Mouse (Mus musculus) heart, embryonic 14.5 days (tissue): ENCODE data around the gene Cdkn1b. TPM values are rescaled to one million over a fixed set of nuclear protein-coding genes. Genes with fewer than 3 reads are reported as not detected.

Experiments used
- ATAC-seq: fragments of 200-750 bp; cut with Nextera tagmentation; 2 replicates; pipeline ENCODE4 v1.8.0; 2017; ENCODE audit warnings: low read depth, moderate TSS enrichment; ENCODE audit not compliant: insufficient number of reproducible peaks, insufficient read depth, low FRiP score
- H3K27ac ChIP-seq, 2 experiments: fragments of 200-500 bp in 1 of 2; fragments of 300-500 bp in 1 of 2; sonication (generic) in 1 of 2; replicated peaks in 1 of 2; 2 replicates each; pipeline ENCODE4 v1.5.1; 2012 to 2014; ENCODE audit warnings: low read depth in 2 of 2, low read length in 2 of 2, control low read depth in 1 of 2, mild to moderate bottlenecking in 1 of 2, mixed read lengths in 1 of 2; ENCODE audit not compliant: control insufficient read depth in 1 of 2, insufficient read depth in 1 of 2
- H3K27me3 ChIP-seq: fragments of 300-500 bp; sonication (generic); 2 replicates; pipeline ENCODE4 v1.6.1; 2014; ENCODE audit warnings: mild to moderate bottlenecking, low read length, control low read depth; ENCODE audit not compliant: control insufficient read depth, insufficient read depth
- H3K36me3 ChIP-seq: fragments of 300-500 bp; sonication (generic); 2 replicates; pipeline ENCODE4 v1.6.1; 2014; ENCODE audit warnings: mild to moderate bottlenecking, control low read depth, low read length, mixed read lengths; ENCODE audit not compliant: control insufficient read depth, insufficient read depth
- H3K4me1 ChIP-seq, 2 experiments: fragments of 200-500 bp in 1 of 2; fragments of 300-500 bp in 1 of 2; sonication (generic) in 1 of 2; 2 replicates each; pipeline ENCODE4 v1.6.1; 2012 to 2014; ENCODE audit warnings: low read length in 2 of 2, control low read depth in 1 of 2, mixed read lengths in 1 of 2; ENCODE audit not compliant: control insufficient read depth in 2 of 2, insufficient read depth in 2 of 2
- H3K4me2 ChIP-seq: fragments of 300-500 bp; sonication (generic); 2 replicates; pipeline ENCODE4 v1.6.1; 2014; ENCODE audit warnings: mild to moderate bottlenecking, low read length
- H3K4me3 ChIP-seq, 2 experiments: fragments of 200-500 bp in 1 of 2; fragments of 300-500 bp in 1 of 2; sonication (generic) in 1 of 2; 2 replicates each; pipeline ENCODE4 v1.5.1; 2012 to 2014; ENCODE audit warnings: low read length in 2 of 2, mild to moderate bottlenecking in 2 of 2, control low read depth in 1 of 2, low read depth in 1 of 2, moderate library complexity in 1 of 2; ENCODE audit not compliant: control insufficient read depth in 1 of 2, insufficient read depth in 1 of 2
- H3K9ac ChIP-seq: fragments of 300-500 bp; sonication (generic); 2 replicates; pipeline ENCODE4 v1.6.1; 2014; ENCODE audit warnings: mild to moderate bottlenecking, low read length
- H3K9me3 ChIP-seq: fragments of 300-500 bp; sonication (generic); 2 replicates; pipeline ENCODE4 v1.6.1; 2016; ENCODE audit warnings: low read length, control low read depth; ENCODE audit not compliant: control insufficient read depth
- WGBS: fragments of 180-500 bp; shearing (Covaris S2); extraction: QIAGEN DNeasy Blood & Tissue Kit; methylation state at CpG from one replicate; pipeline ENCODE4 v1.1.7; 2014; 5-methylcytosine and 5-hydroxymethylcytosine counted together
- polyA plus RNA-seq: library from polyadenylated mRNA; unstranded; fragments of >200 nt; fragmentation: Nextera tagmentation; extraction: Ambion mirVana; gene quantifications from 2 replicates; pipeline ENCODE4 v1.2.1, GENCODE M21; 2014

Cdkn1b gene
- polyA plus RNA-seq, 1 experiment from 2014 or later, result 21.0 TPM

DNA sequence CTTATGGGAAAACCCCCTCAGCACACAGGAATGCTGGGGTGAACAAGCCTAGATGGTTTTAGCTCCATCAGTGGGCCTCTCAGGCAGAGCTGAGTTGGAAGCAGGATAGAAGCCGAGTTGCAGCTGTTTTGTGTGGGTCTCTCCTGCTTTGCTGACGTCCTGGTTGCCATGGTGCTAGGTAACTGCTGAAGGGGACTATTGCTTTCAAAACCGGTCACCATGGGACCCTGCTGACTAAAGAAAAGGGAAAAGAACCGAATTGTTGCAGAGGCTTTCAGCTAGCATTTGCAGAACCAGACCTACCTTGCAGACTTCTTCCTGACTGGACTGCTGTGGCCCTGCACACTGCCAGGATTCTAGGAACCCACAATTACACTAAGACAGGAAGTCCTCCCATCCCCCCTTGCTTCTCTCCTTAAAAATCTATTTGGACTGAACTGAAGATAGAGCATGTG, 31.6 kb upstream of the Cdkn1b start:
- H3K4me2 ChIP-seq, result no peak overlapping the region
- no peak overlapping the region for H3K9ac ChIP-seq
- no peaks in the 10 kb centered on the region for H3K27me3 ChIP-seq
- 8% methylated on average over 4 of the region's 4 CpGs for WGBS
- no peak for ATAC-seq
- no peak overlapping the region for H3K4me3 ChIP-seq
- H3K36me3 ChIP-seq, result no peaks in the 10 kb centered on the region
- no peak overlapping the region for H3K27ac ChIP-seq
- peaks cover 3 to 12% of the 10 kb centered on the region in 2 experiments; a peak in 3 of 4 replicates for H3K4me1 ChIP-seq
- no peaks in the 10 kb centered on the region for H3K9me3 ChIP-seq

DNA sequence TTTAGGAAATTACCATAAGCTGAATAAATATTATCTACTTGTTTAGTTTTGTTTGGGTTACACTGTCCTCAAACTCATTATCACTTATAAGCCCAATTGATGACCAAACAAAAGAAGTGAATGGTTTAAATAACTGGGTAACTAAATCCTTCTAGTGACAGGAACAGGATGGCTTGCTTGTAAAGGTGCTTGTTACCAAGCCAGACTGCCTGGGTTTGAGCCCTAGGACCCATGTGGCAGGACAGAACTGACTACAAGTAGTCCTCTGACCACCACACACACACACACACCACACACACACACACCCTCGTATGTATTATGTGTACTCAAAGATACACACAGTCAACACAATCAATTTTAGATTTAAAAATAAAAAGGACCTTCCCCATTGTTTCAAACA, 30.4 kb upstream of the Cdkn1b start:
- Histone ChIP-seq H3K9ac (no peak overlapping the region), H3K36me3 (no peaks in the 10 kb centered on the region), H3K4me2 (no peak overlapping the region), H3K27me3 (no peaks in the 10 kb centered on the region), H3K4me1 (peaks cover 3 to 12% of the 10 kb centered on the region in 2 experiments; a peak in 3 of 4 replicates), H3K27ac (no peak overlapping the region), H3K9me3 (no peaks in the 10 kb centered on the region), H3K4me3 (no peak overlapping the region)
- WGBS, result 68% methylated on average over 1 of the region's 1 CpGs
- ATAC-seq, result no peak

DNA sequence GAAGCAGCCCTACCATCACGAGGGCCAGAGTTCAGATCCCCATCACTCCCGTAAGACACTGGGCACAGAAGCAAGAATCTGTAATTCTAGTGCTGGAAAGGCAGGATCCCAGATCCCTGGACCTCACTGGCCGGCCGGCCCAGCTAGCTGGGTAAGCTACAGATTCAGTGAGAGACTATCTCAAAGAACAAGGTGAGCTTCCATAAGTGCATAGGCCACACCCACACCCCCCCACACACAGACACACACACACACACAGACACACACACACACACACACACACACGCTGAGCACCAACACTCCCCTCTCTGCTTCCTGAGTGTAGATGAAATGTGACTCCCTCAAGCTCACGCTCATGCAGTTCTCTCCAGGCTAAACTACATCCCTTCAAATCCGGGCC, 29.8 kb upstream of the Cdkn1b start:
- Histone ChIP-seq H3K4me1 (peaks cover 3 to 12% of the 10 kb centered on the region in 2 experiments; a peak in 3 of 4 replicates), H3K4me2 (no peak overlapping the region), H3K9me3 (no peaks in the 10 kb centered on the region), H3K36me3 (no peaks in the 10 kb centered on the region), H3K4me3 (no peak overlapping the region), H3K9ac (no peak overlapping the region), H3K27ac (no peak overlapping the region), H3K27me3 (no peaks in the 10 kb centered on the region)
- no peak for ATAC-seq
- WGBS, result 80% methylated on average over 7 of the region's 7 CpGs

DNA sequence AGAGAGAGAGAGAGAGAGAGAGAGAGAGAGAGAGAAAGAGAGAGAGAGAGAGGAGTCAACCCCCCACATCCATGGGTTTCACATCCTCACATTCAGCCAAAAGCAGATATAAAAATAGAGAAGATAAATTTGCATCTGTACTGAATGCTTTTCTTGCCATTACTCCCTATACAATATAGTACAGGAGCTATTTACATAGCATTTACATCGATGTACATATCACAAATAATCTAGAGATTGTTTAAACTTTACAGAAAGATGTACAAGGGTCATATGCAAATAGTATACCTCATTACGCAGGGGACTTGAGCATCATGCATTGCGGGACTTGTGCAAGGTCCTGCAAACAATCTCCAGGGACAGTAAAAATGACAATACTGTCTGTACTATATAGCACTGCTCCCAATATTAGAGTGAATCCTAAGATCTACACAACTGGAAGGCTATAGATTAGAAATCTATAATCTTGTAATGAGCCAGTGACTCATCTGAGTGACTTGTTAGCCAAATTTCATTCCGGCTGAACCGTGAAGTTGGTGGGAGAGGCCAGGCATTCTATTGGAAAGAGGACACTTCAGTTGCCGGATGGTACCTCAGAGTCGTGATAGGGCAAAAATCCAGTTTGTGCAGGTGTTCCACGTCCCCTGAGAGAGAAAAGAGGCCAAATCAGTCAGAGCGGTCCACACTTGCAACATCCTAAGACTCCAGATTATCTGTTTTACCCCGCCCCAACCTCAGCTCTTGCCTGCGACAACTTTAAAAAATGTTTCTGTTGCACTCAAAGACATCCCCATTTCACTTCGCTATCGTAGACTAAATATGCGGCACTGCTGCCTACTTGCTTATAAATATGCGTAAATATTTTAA, 23.4 kb upstream of the Cdkn1b start:
- Histone ChIP-seq H3K9me3 (no peaks in the 10 kb centered on the region), H3K27me3 (no peaks in the 10 kb centered on the region), H3K4me1 (peaks cover 4 to 7% of the 10 kb centered on the region in 2 experiments), H3K36me3 (no peaks in the 10 kb centered on the region), H3K9ac (peak overlapping the region; percentile 91), H3K4me2 (peak overlapping the region; percentile 87), H3K4me3 (peak overlapping the region; percentile 64 to 65), H3K27ac (no peak overlapping the region; a peak in 1 of 4 replicates)
- 52% methylated on average over 15 of the region's 15 CpGs for WGBS
- no peak for ATAC-seq

DNA sequence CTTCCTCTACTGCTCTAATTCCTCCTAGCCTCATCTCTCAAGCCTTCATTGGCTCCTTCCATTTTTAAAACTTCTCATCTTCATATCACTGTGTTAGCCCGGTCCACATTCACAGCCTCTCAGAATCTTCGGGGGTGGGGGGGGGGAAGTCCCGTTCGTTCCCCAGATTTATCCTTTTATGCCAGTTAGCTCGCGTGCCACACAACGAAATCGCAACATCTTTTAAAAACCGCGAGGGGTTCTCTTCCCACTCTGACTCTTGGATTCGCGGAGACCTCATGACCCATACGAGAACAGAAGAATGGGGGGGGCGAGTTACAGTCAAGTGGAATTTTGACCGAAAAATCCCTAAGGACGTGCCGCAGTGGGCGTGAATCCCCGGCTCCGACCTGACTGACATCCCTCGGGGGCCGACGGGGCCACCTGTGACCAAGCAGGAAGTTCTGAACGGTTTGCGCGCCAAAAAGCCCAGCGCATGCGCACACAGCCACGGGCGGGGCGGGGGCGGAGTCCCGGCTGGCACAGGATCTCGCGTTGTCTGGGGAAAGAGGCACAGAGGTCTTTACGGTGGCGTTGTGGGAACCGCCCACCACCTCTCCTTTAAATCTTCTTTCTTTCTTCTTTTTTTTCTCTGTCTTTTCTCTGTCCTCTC, 22.6 kb upstream of the Cdkn1b start:
- H3K4me1 ChIP-seq, result peaks cover 4 to 7% of the 10 kb centered on the region in 2 experiments
- H3K9me3 ChIP-seq, result no peaks in the 10 kb centered on the region
- no peaks in the 10 kb centered on the region for H3K36me3 ChIP-seq
- H3K4me2 ChIP-seq, result peak overlapping the region; percentile 87
- peak; percentile 91 for ATAC-seq
- H3K4me3 ChIP-seq, result peak overlapping the region; percentile 64 to 65
- WGBS, result under 1% methylated on average over 38 of the region's 38 CpGs
- H3K9ac ChIP-seq, result peak overlapping the region; percentile 91
- H3K27ac ChIP-seq, result peak overlapping the region; percentile 100
- H3K27me3 ChIP-seq, result no peaks in the 10 kb centered on the region

DNA sequence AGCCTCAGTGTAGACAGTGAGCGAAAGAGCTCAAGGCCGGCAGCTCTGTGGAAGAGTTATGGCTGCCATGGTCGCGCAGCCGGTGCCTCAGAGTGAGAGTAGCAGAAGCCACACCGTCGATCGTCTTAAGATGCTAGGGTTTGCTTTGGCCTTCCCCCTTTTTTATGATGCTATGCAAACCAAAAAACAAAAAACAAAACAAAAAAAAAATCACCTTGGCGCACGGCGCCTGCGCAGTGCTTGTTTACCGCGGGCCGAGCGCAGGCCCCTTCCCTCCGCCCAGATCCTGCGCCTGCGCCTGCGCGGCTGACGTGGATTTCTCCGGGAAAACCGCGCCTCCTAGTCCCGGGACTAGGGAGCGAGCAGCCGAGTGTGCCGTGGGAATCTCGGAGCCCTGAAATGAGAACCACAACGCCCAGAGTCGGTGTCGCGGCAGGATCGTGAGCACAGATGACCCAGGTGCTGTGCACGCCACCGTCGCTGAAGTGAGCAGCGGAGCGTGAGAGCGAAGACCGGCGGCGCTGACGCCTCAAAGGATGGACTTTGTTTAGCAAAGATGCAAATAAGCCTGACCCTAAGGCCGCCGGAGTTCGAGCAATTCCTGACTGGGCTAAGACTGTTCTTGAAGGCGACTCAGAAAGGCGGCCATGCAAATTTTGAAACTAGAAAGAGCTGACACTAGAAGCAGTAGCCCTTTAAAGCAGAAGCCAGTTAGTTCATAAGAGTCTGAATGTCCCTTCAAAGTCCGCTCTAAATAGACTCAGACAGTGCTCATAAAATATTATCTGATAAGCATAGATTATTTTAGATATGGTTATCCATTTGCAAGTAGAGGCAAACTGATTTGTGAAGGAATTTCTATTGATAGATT, 21.9 kb upstream of the Cdkn1b start, which contains the start of gene Gpr19:
Gene Gpr19 (minus strand): TSS at position 484 of the 871 bp plus-strand sequence.
- peak; percentile 95 for ATAC-seq
- Histone ChIP-seq H3K9ac (peak within 1 kb of the TSS; percentile 91), H3K4me1 (peaks cover 4 to 7% of the 10 kb centered on the region in 2 experiments), H3K4me3 (peak within 1 kb of the TSS; percentile 64 to 65), H3K4me2 (peak within 1 kb of the TSS; percentile 87), H3K27me3 (no peaks in the 10 kb centered on the region), H3K9me3 (no peaks in the 10 kb centered on the region), H3K27ac (peak within 1 kb of the TSS; percentile 100), H3K36me3 (no peaks in the 10 kb centered on the region)
- WGBS, result under 1% methylated on average over 51 of the region's 51 CpGs

DNA sequence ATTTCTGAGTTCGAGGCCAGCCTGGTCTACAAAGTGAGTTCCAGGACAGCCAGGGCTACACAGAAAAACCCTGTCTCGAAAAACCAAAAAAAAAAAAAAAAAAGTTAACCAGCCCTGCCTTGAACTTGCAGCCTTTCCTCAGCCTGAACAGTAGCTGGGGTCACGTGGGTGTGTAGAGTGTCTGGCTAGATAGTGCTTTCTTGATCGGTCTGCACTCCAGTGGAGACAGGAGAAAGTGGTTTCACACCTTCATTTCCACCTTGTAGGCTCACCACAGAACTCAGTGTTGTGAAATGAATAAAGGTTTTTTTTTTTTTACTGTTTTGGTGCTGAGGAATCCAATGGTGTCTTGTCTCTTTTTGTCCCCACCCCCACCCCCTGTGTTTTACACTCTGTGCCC, 16.8 kb upstream of the Cdkn1b start:
- Histone ChIP-seq H3K9me3 (no peaks in the 10 kb centered on the region), H3K4me2 (no peak overlapping the region), H3K27me3 (no peaks in the 10 kb centered on the region), H3K4me1 (no peaks in the 10 kb centered on the region), H3K36me3 (no peaks in the 10 kb centered on the region), H3K27ac (no peak overlapping the region), H3K9ac (no peak overlapping the region), H3K4me3 (no peak overlapping the region)
- 72% methylated on average over 3 of the region's 4 CpGs for WGBS
- no peak for ATAC-seq
